18 mouse cellular contexts compared by ENCODE assay signal in the genomic region with DNA sequence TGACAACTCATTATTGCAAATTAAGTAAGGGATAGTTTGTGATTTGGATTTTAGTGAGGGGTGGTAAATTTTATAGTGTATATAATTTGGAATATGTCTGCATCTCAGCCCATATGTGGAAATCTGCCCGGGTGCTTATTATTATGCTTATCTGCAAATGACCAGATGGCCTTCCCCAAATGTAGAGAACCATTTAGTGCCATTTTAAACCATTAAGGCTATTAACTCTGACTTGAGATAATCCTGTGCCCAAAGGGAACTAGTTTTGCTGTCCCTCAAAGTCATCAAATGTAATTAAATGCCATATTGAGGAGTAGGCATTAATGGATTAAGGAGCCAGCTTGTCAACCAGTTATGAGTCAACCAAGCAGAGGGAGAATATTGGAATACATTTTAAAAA.
"Had no signal": no experiment of that assay in that cellular context is flagged by ENCODE, and none has a peak within 500 bp of the region (broad histone marks: within the 10 kb centered on the region; RNA-seq: fewer than 3 reads in every experiment).

No protein-coding gene starts in this region.

- H3K36me3 ChIP-seq: midbrain, embryonic 10.5 days; midbrain, embryonic 12.5 days; neural tube, embryonic 13.5 days; neural tube, embryonic 15.5 days had no signal

- H3K27me3 ChIP-seq: midbrain, embryonic 12.5 days; neural tube, embryonic 13.5 days; neural tube, embryonic 15.5 days had no signal

- DNase-seq: lung, adult 18-20 months; lung, embryonic 14.5 days; lung, postnatal 10 days; lung, postnatal 4 days; right cerebral cortex, adult 18-20 months; right cerebral cortex, postnatal 25 days; right cerebral cortex, postnatal 4 days; spleen, adult 18-20 months; thymus, adult 2 months; thymus, postnatal 25 days; thymus, postnatal 4 days had no signal

- ATAC-seq: midbrain, embryonic 16.5 days had no signal

- H3K4me2 ChIP-seq: lung, embryonic 14.5 days; midbrain, embryonic 12.5 days; neural tube, embryonic 13.5 days; neural tube, embryonic 15.5 days had no signal

- H3K27ac ChIP-seq: liver, embryonic 14.5 days; midbrain, embryonic 10.5 days; midbrain, embryonic 12.5 days; neural tube, embryonic 13.5 days; neural tube, embryonic 15.5 days had no signal

- H3K9ac ChIP-seq: liver, embryonic 14.5 days; lung, embryonic 14.5 days; midbrain, embryonic 12.5 days; neural tube, embryonic 13.5 days; neural tube, embryonic 15.5 days had no signal

- H3K9me3 ChIP-seq: midbrain, embryonic 10.5 days; midbrain, embryonic 12.5 days; neural tube, embryonic 13.5 days; neural tube, embryonic 15.5 days had no signal

- H3K4me3 ChIP-seq: midbrain, embryonic 10.5 days; midbrain, embryonic 12.5 days; myocyte; neural tube, embryonic 13.5 days; neural tube, embryonic 15.5 days had no signal
